Mouse (Mus musculus) brown adipose tissue, adult 24 weeks (tissue): ENCODE data around the gene Ispd. TPM values are rescaled to one million over a fixed set of nuclear protein-coding genes. Genes with fewer than 3 reads are reported as not detected.

Experiments
- H3K27ac ChIP-seq: fragments of 200-500 bp; replicated peaks from 2 replicates; pipeline ENCODE4 v1.5.1; 2012; ENCODE audit warnings: low read depth, mild to moderate bottlenecking, low read length
- H3K4me1 ChIP-seq: fragments of 200-500 bp; 2 replicates; pipeline ENCODE4 v1.6.1; 2012; ENCODE audit warnings: low read length, mixed read lengths; ENCODE audit not compliant: control insufficient read depth, insufficient read depth, insufficient read length
- H3K4me3 ChIP-seq: fragments of 200-500 bp; 2 replicates; pipeline ENCODE4 v1.5.1; 2012; ENCODE audit warnings: low read depth, mild to moderate bottlenecking, low read length, moderate library complexity; ENCODE audit not compliant: insufficient read depth
- polyA plus RNA-seq: library from polyadenylated mRNA; stranded (reverse); fragments of >200 nt; gene quantifications from 2 replicates; pipeline ENCODE4 v1.2.4, GENCODE M21; 2012; ENCODE audit not compliant: missing spikeins, insufficient read depth, insufficient read length

The Ispd gene
- polyA plus RNA-seq, 1 experiment, result 1.9 TPM

GRCm38 (mm10) chr12:36425258-36425657, 44.0 kb downstream of the Ispd start:
- Histone ChIP-seq H3K27ac (no peak overlapping the region), H3K4me3 (no peak overlapping the region), H3K4me1 (no peaks in the 10 kb centered on the region)

GRCm38 (mm10) chr12:36426163-36427045, 45.2 kb downstream of the Ispd start:
- H3K4me1 ChIP-seq, result no peaks in the 10 kb centered on the region
- no peak overlapping the region for H3K27ac ChIP-seq
- no peak overlapping the region for H3K4me3 ChIP-seq

GRCm38 (mm10) chr12:36436956-36437355, 55.7 kb downstream of the Ispd start:
- no peak overlapping the region for H3K27ac ChIP-seq
- no peak overlapping the region for H3K4me3 ChIP-seq
- H3K4me1 ChIP-seq, result no peaks in the 10 kb centered on the region; the same call in 1 of the 2 replicates

- H3K27ac ChIP-seq, result no peak overlapping the region
Observed at GRCm38 (mm10) chr12:36439396-36439795, 58.1 kb downstream of the Ispd start.

GRCm38 (mm10) chr12:36456002-36456401, 74.8 kb downstream of the Ispd start:
- H3K27ac ChIP-seq, result no peak overlapping the region
- H3K4me3 ChIP-seq, result no peak overlapping the region
- no peaks in the 10 kb centered on the region for H3K4me1 ChIP-seq

More at GRCm38 (mm10) chr12:36439396-36439795, 58.1 kb downstream of the Ispd start:
- no peak overlapping the region for H3K4me3 ChIP-seq
- no peaks in the 10 kb centered on the region; the same call in 1 of the 2 replicates for H3K4me1 ChIP-seq

- no peak overlapping the region for H3K27ac ChIP-seq
- no peak overlapping the region for H3K4me3 ChIP-seq
- H3K4me1 ChIP-seq, result no peaks in the 10 kb centered on the region
Observed at GRCm38 (mm10) chr12:36457726-36458125, 76.5 kb downstream of the Ispd start.

GRCm38 (mm10) chr12:36468325-36469044, 87.2 kb downstream of the Ispd start:
- Histone ChIP-seq H3K27ac (no peak overlapping the region), H3K4me3 (no peak overlapping the region), H3K4me1 (no peaks in the 10 kb centered on the region)

- H3K27ac ChIP-seq, result no peak overlapping the region
- no peak overlapping the region for H3K4me3 ChIP-seq
- H3K4me1 ChIP-seq, result peaks cover under 1% of the 10 kb centered on the region; the same call in 1 of the 2 replicates
Observed at GRCm38 (mm10) chr12:36471411-36471810, 90.2 kb downstream of the Ispd start.

- H3K27ac ChIP-seq, result no peak overlapping the region
- peaks cover 7% of the 10 kb centered on the region; the same call in 1 of the 2 replicates for H3K4me1 ChIP-seq
- H3K4me3 ChIP-seq, result no peak overlapping the region
Observed at GRCm38 (mm10) chr12:36474171-36474570, 92.9 kb downstream of the Ispd start.

GRCm38 (mm10) chr12:36475269-36475668, 94.0 kb downstream of the Ispd start:
- no peak overlapping the region for H3K4me3 ChIP-seq
- no peak overlapping the region for H3K27ac ChIP-seq
- peaks cover 7% of the 10 kb centered on the region; the same call in 1 of the 2 replicates for H3K4me1 ChIP-seq

- Histone ChIP-seq H3K4me3 (no peak overlapping the region), H3K27ac (no peak overlapping the region), H3K4me1 (peaks cover 7% of the 10 kb centered on the region; the same call in 1 of the 2 replicates)
Observed at GRCm38 (mm10) chr12:36476476-36476875, 95.2 kb downstream of the Ispd start.

- H3K27ac ChIP-seq, result no peak overlapping the region
- peaks cover 7% of the 10 kb centered on the region; the same call in 1 of the 2 replicates for H3K4me1 ChIP-seq
- H3K4me3 ChIP-seq, result no peak overlapping the region
Observed at GRCm38 (mm10) chr12:36477501-36477900, 96.3 kb downstream of the Ispd start.

- Histone ChIP-seq H3K4me3 (no peak overlapping the region), H3K27ac (no peak overlapping the region)
Observed at GRCm38 (mm10) chr12:36477926-36478325, 96.7 kb downstream of the Ispd start.

GRCm38 (mm10) chr12:36481742-36482141, 100.5 kb downstream of the Ispd start:
- Histone ChIP-seq H3K4me1 (peaks cover 5% of the 10 kb centered on the region; the same call in 1 of the 2 replicates), H3K27ac (no peak overlapping the region), H3K4me3 (no peak overlapping the region)

More at GRCm38 (mm10) chr12:36477926-36478325, 96.7 kb downstream of the Ispd start:
- H3K4me1 ChIP-seq, result peaks cover 7% of the 10 kb centered on the region; the same call in 1 of the 2 replicates

GRCm38 (mm10) chr12:36483346-36483745, 102.1 kb downstream of the Ispd start:
- no peaks in the 10 kb centered on the region for H3K4me1 ChIP-seq
- no peak overlapping the region for H3K4me3 ChIP-seq
- H3K27ac ChIP-seq, result no peak overlapping the region
